Mouse (Mus musculus) hindbrain, embryonic 14.5 days (tissue): ENCODE results near the gene Spata31d1a. TPM values are rescaled to one million over a fixed set of nuclear protein-coding genes. Genes with fewer than 3 reads are reported as not detected.

Source experiments
- ATAC-seq: fragments of 200-750 bp; cut with Nextera tagmentation; 2 replicates; pipeline ENCODE4 v1.8.0; 2017; ENCODE audit warnings: moderate number of reproducible peaks, mild to moderate bottlenecking, moderate TSS enrichment, moderate library complexity; ENCODE audit not compliant: low FRiP score
- DNase-seq: peaks from one replicate; pipeline ENCODE4 v3.0.0-alpha.2; 2015; ENCODE audit warnings: low spot score
- H3K27ac ChIP-seq: fragments of 300-500 bp; sonication (generic); 2 replicates; pipeline ENCODE4 v1.5.1; 2014; ENCODE audit warnings: mild to moderate bottlenecking, moderate library complexity
- H3K27me3 ChIP-seq: fragments of 300-500 bp; sonication (generic); 2 replicates; pipeline ENCODE4 v1.6.1; 2014; ENCODE audit warnings: mild to moderate bottlenecking, low read length, mixed read lengths; ENCODE audit not compliant: control insufficient read depth, insufficient read depth
- H3K36me3 ChIP-seq: fragments of 300-500 bp; sonication (generic); replicated peaks from 2 replicates; pipeline ENCODE4 v1.6.1; 2014; ENCODE audit not compliant: control insufficient read depth, insufficient read depth
- H3K4me1 ChIP-seq: fragments of 300-500 bp; sonication (generic); replicated peaks from 2 replicates; pipeline ENCODE4 v1.6.1; 2014; ENCODE audit warnings: antibody characterized with exemption, low read length, mixed read lengths; ENCODE audit not compliant: control insufficient read depth, insufficient read depth
- H3K4me2 ChIP-seq: fragments of 300-500 bp; sonication (generic); replicated peaks from 2 replicates; pipeline ENCODE4 v1.6.1; 2014; ENCODE audit warnings: mild to moderate bottlenecking, moderate library complexity
- H3K4me3 ChIP-seq: fragments of 300-500 bp; sonication (generic); replicated peaks from 2 replicates; pipeline ENCODE4 v1.5.1; 2014; ENCODE audit warnings: mild to moderate bottlenecking, low read length
- H3K9ac ChIP-seq: fragments of 300-500 bp; sonication (generic); 2 replicates; pipeline ENCODE4 v1.6.1; 2014
- H3K9me3 ChIP-seq: fragments of 300-500 bp; sonication (generic); 2 replicates; pipeline ENCODE4 v1.6.1; 2016; ENCODE audit warnings: low read length; ENCODE audit not compliant: control insufficient read depth
- WGBS: fragments of 180-500 bp; shearing (Covaris S2); extraction: QIAGEN DNeasy Blood & Tissue Kit; methylation state at CpG from one replicate; pipeline ENCODE4 v1.1.7; 2014; 5-methylcytosine and 5-hydroxymethylcytosine counted together
- polyA plus RNA-seq: library from polyadenylated mRNA; unstranded; fragments of >200 nt; fragmentation: Nextera tagmentation; extraction: Ambion mirVana; gene quantifications from 2 replicates; pipeline ENCODE4 v1.2.1, GENCODE M21; 2014

The Spata31d1a gene
- 0.05 and 0.16 TPM in 2 replicates for polyA plus RNA-seq

GRCm38 (mm10) chr13:59710230-59710629 lies at the start of gene Spata31d1a:
Gene Spata31d1a, minus strand, starts transcription at chr13:59710330.
- no peaks in the 10 kb centered on the region for H3K27me3 ChIP-seq
- no peaks in the 10 kb centered on the region for H3K9me3 ChIP-seq
- H3K27ac ChIP-seq = no peak within 1 kb of the TSS
- DNase-seq (no peak), ATAC-seq (no peak)
- no peak within 1 kb of the TSS for H3K9ac ChIP-seq
- no peak within 1 kb of the TSS for H3K4me3 ChIP-seq
- WGBS = 94% methylated on average over 15 of the region's 15 CpGs
- no peaks in the 10 kb centered on the region for H3K36me3 ChIP-seq
- no peaks in the 10 kb centered on the region for H3K4me1 ChIP-seq
- H3K4me2 ChIP-seq = no peak within 1 kb of the TSS

- H3K9me3 ChIP-seq = no peaks in the 10 kb centered on the region
- no peaks in the 10 kb centered on the region for H3K4me1 ChIP-seq
- H3K4me3 ChIP-seq = no peak overlapping the region
- WGBS = 95% methylated on average over 7 of the region's 7 CpGs
- no peaks in the 10 kb centered on the region for H3K27me3 ChIP-seq
- H3K36me3 ChIP-seq = peaks cover 63% of the 10 kb centered on the region
- no peak overlapping the region for H3K9ac ChIP-seq
- no peak for DNase-seq
- ATAC-seq = no peak
- H3K4me2 ChIP-seq = no peak overlapping the region
- H3K27ac ChIP-seq = no peak overlapping the region
Observed at GRCm38 (mm10) chr13:59756906-59757305, 46.8 kb upstream of the Spata31d1a start.

GRCm38 (mm10) chr13:59750310-59750709 lies 40.2 kb upstream of the Spata31d1a start:
- Histone ChIP-seq H3K4me2 (no peak overlapping the region), H3K36me3 (peaks cover 13% of the 10 kb centered on the region), H3K4me1 (no peaks in the 10 kb centered on the region), H3K9ac (no peak overlapping the region), H3K27me3 (no peaks in the 10 kb centered on the region), H3K4me3 (no peak overlapping the region), H3K27ac (no peak overlapping the region), H3K9me3 (no peaks in the 10 kb centered on the region)
- DNase-seq = no peak
- ATAC-seq = no peak
- WGBS = 88% methylated on average over 12 of the region's 12 CpGs

- WGBS = 79% methylated on average over 9 of the region's 9 CpGs
- no peaks in the 10 kb centered on the region for H3K4me1 ChIP-seq
- DNase-seq (no peak), ATAC-seq (no peak)
- H3K9ac ChIP-seq = no peak within 1 kb of the TSS
- no peak within 1 kb of the TSS for H3K27ac ChIP-seq
- H3K4me3 ChIP-seq = no peak within 1 kb of the TSS
- no peaks in the 10 kb centered on the region for H3K36me3 ChIP-seq
- no peaks in the 10 kb centered on the region for H3K27me3 ChIP-seq
- no peaks in the 10 kb centered on the region for H3K9me3 ChIP-seq
- no peak within 1 kb of the TSS for H3K4me2 ChIP-seq
Observed at GRCm38 (mm10) chr13:59746711-59747110, 36.6 kb upstream of the Spata31d1a start, which contains the start of gene 1700014D04Rik. Gene 1700014D04Rik, minus strand, starts transcription at chr13:59746752.

- no peaks in the 10 kb centered on the region for H3K36me3 ChIP-seq
- ATAC-seq = no peak
- H3K4me2 ChIP-seq = no peak overlapping the region
- H3K9ac ChIP-seq = no peak overlapping the region
- no peaks in the 10 kb centered on the region for H3K4me1 ChIP-seq
- no peaks in the 10 kb centered on the region for H3K9me3 ChIP-seq
- no peak for DNase-seq
- no peak overlapping the region for H3K27ac ChIP-seq
- H3K27me3 ChIP-seq = no peaks in the 10 kb centered on the region
- WGBS = 78% methylated on average over 6 of the region's 6 CpGs
- H3K4me3 ChIP-seq = no peak overlapping the region
Observed at GRCm38 (mm10) chr13:59746164-59746563, 36.0 kb upstream of the Spata31d1a start.

- no peak for ATAC-seq
- H3K9ac ChIP-seq = no peak overlapping the region
- H3K9me3 ChIP-seq = no peaks in the 10 kb centered on the region
Observed at GRCm38 (mm10) chr13:59745462-59745861, 35.3 kb upstream of the Spata31d1a start.

GRCm38 (mm10) chr13:59741697-59742096 lies 31.6 kb upstream of the Spata31d1a start:
- Histone ChIP-seq H3K4me3 (no peak overlapping the region), H3K9ac (no peak overlapping the region), H3K4me1 (no peaks in the 10 kb centered on the region), H3K9me3 (no peaks in the 10 kb centered on the region), H3K36me3 (no peaks in the 10 kb centered on the region), H3K4me2 (no peak overlapping the region), H3K27me3 (no peaks in the 10 kb centered on the region), H3K27ac (no peak overlapping the region)
- DNase-seq (no peak), ATAC-seq (no peak)
- WGBS = 82% methylated on average over 10 of the region's 10 CpGs

More at GRCm38 (mm10) chr13:59745462-59745861, 35.3 kb upstream of the Spata31d1a start:
- Histone ChIP-seq H3K36me3 (no peaks in the 10 kb centered on the region), H3K4me3 (no peak overlapping the region), H3K4me1 (no peaks in the 10 kb centered on the region), H3K27ac (no peak overlapping the region), H3K4me2 (no peak overlapping the region), H3K27me3 (no peaks in the 10 kb centered on the region)
- 88% methylated on average over 6 of the region's 6 CpGs for WGBS
- DNase-seq = no peak

GRCm38 (mm10) chr13:59741096-59741495 lies 31.0 kb upstream of the Spata31d1a start:
- Histone ChIP-seq H3K27ac (no peak overlapping the region), H3K9ac (no peak overlapping the region), H3K36me3 (no peaks in the 10 kb centered on the region), H3K4me1 (no peaks in the 10 kb centered on the region), H3K4me2 (no peak overlapping the region), H3K27me3 (no peaks in the 10 kb centered on the region), H3K9me3 (no peaks in the 10 kb centered on the region), H3K4me3 (no peak overlapping the region)
- ATAC-seq (no peak), DNase-seq (no peak)
- WGBS = 90% methylated on average over 11 of the region's 11 CpGs

GRCm38 (mm10) chr13:59739397-59739796 lies 29.3 kb upstream of the Spata31d1a start:
- WGBS = 94% methylated on average over 4 of the region's 4 CpGs

GRCm38 (mm10) chr13:59738455-59738854 lies 28.3 kb upstream of the Spata31d1a start:
- Histone ChIP-seq H3K9me3 (no peaks in the 10 kb centered on the region), H3K4me1 (no peaks in the 10 kb centered on the region), H3K4me2 (no peak overlapping the region), H3K27ac (no peak overlapping the region), H3K27me3 (no peaks in the 10 kb centered on the region), H3K9ac (no peak overlapping the region), H3K36me3 (no peaks in the 10 kb centered on the region), H3K4me3 (no peak overlapping the region)
- WGBS = 84% methylated on average over 2 of the region's 2 CpGs
- ATAC-seq (no peak), DNase-seq (no peak)

More at GRCm38 (mm10) chr13:59739397-59739796, 29.3 kb upstream of the Spata31d1a start:
- Histone ChIP-seq H3K4me1 (no peaks in the 10 kb centered on the region), H3K9ac (no peak overlapping the region), H3K4me2 (no peak overlapping the region), H3K9me3 (no peaks in the 10 kb centered on the region), H3K27me3 (no peaks in the 10 kb centered on the region), H3K4me3 (no peak overlapping the region), H3K36me3 (no peaks in the 10 kb centered on the region), H3K27ac (no peak overlapping the region)
- DNase-seq = no peak
- no peak for ATAC-seq
